Mouse (Mus musculus): ENCODE results near the gene Rhobtb1. TPM values are rescaled to one million over a fixed set of nuclear protein-coding genes. Genes with fewer than 3 reads are reported as not detected.

Gene Rhobtb1
- polyA plus RNA-seq, 1 experiment: 12.8 TPM

- peak overlapping the region; percentile 54; the same call in 1 of the 2 replicates for H3K27ac ChIP-seq (ENCODE audit: insufficient read depth, low read depth, low read length)
- H3K4me3 ChIP-seq (ENCODE audit: insufficient read depth, low read length): no peak overlapping the region
- TF ChIP-seq CTCF (IDR thresholded peaks at IDR 0.05; ENCODE audit: low read depth, low read length) (no peak), POLR2A (IDR thresholded peaks at IDR 0.05; ENCODE audit: borderline replicate concordance, low read depth, low read length) (no peak)
- H3K4me1 ChIP-seq (ENCODE audit: control insufficient read depth, insufficient read depth, low read length): peaks cover 13% of the 10 kb centered on the region
Measured at GRCm38 (mm10) chr10:69217127-69217690, 66.0 kb downstream of the Rhobtb1 start.

GRCm38 (mm10) chr10:69218458-69219288 lies 67.4 kb downstream of the Rhobtb1 start:
- no peak for TF ChIP-seq CTCF (IDR thresholded peaks at IDR 0.05; ENCODE audit: low read depth, low read length)
- no peak for TF ChIP-seq POLR2A (IDR thresholded peaks at IDR 0.05; ENCODE audit: borderline replicate concordance, low read depth, low read length)
- no peak overlapping the region for H3K4me3 ChIP-seq (ENCODE audit: insufficient read depth, low read length)
- H3K4me1 ChIP-seq (ENCODE audit: control insufficient read depth, insufficient read depth, low read length): peaks cover 16% of the 10 kb centered on the region
- no peak overlapping the region for H3K27ac ChIP-seq (ENCODE audit: insufficient read depth, low read depth, low read length)

- TF ChIP-seq CTCF (IDR thresholded peaks at IDR 0.05; ENCODE audit: low read depth, low read length) (no peak), POLR2A (IDR thresholded peaks at IDR 0.05; ENCODE audit: borderline replicate concordance, low read depth, low read length) (no peak)
- Histone ChIP-seq H3K4me3 (ENCODE audit: insufficient read depth, low read length) (no peak overlapping the region), H3K4me1 (ENCODE audit: control insufficient read depth, insufficient read depth, low read length) (peaks cover 12% of the 10 kb centered on the region), H3K27ac (ENCODE audit: insufficient read depth, low read depth, low read length) (no peak overlapping the region)
Measured at GRCm38 (mm10) chr10:69219289-69219626, 68.0 kb downstream of the Rhobtb1 start.

- H3K4me3 ChIP-seq (ENCODE audit: insufficient read depth, low read length): no peak overlapping the region
- TF ChIP-seq POLR2A (IDR thresholded peaks at IDR 0.05; ENCODE audit: borderline replicate concordance, low read depth, low read length): no peak
- TF ChIP-seq CTCF (IDR thresholded peaks at IDR 0.05; ENCODE audit: low read depth, low read length): no peak
- H3K27ac ChIP-seq (ENCODE audit: insufficient read depth, low read depth, low read length): no peak overlapping the region
- peaks cover 12% of the 10 kb centered on the region for H3K4me1 ChIP-seq (ENCODE audit: control insufficient read depth, insufficient read depth, low read length)
Measured at GRCm38 (mm10) chr10:69220296-69220695, 69.1 kb downstream of the Rhobtb1 start.

GRCm38 (mm10) chr10:69221148-69221547 lies 69.9 kb downstream of the Rhobtb1 start:
- Histone ChIP-seq H3K4me3 (ENCODE audit: insufficient read depth, low read length) (no peak overlapping the region), H3K4me1 (ENCODE audit: control insufficient read depth, insufficient read depth, low read length) (peaks cover 12% of the 10 kb centered on the region), H3K27ac (ENCODE audit: insufficient read depth, low read depth, low read length) (no peak overlapping the region)
- TF ChIP-seq CTCF (IDR thresholded peaks at IDR 0.05; ENCODE audit: low read depth, low read length) (no peak), POLR2A (IDR thresholded peaks at IDR 0.05; ENCODE audit: borderline replicate concordance, low read depth, low read length) (no peak)

- Histone ChIP-seq H3K4me1 (ENCODE audit: control insufficient read depth, insufficient read depth, low read length) (peaks cover 12% of the 10 kb centered on the region), H3K4me3 (ENCODE audit: insufficient read depth, low read length) (no peak overlapping the region), H3K27ac (ENCODE audit: insufficient read depth, low read depth, low read length) (no peak overlapping the region)
- no peak for TF ChIP-seq CTCF (IDR thresholded peaks at IDR 0.05; ENCODE audit: low read depth, low read length)
- TF ChIP-seq POLR2A (IDR thresholded peaks at IDR 0.05; ENCODE audit: borderline replicate concordance, low read depth, low read length): no peak
Measured at GRCm38 (mm10) chr10:69221955-69222354, 70.7 kb downstream of the Rhobtb1 start.

GRCm38 (mm10) chr10:69223232-69223631 lies 72.0 kb downstream of the Rhobtb1 start:
- no peak for TF ChIP-seq POLR2A (IDR thresholded peaks at IDR 0.05; ENCODE audit: borderline replicate concordance, low read depth, low read length)
- no peak for TF ChIP-seq CTCF (IDR thresholded peaks at IDR 0.05; ENCODE audit: low read depth, low read length)
- H3K27ac ChIP-seq (ENCODE audit: insufficient read depth, low read depth, low read length): no peak overlapping the region
- H3K4me3 ChIP-seq (ENCODE audit: insufficient read depth, low read length): no peak overlapping the region
- H3K4me1 ChIP-seq (ENCODE audit: control insufficient read depth, insufficient read depth, low read length): peaks cover 5% of the 10 kb centered on the region

- Histone ChIP-seq H3K4me3 (ENCODE audit: insufficient read depth, low read length) (no peak overlapping the region), H3K4me1 (ENCODE audit: control insufficient read depth, insufficient read depth, low read length) (peaks cover 5% of the 10 kb centered on the region), H3K27ac (ENCODE audit: insufficient read depth, low read depth, low read length) (no peak overlapping the region)
- TF ChIP-seq CTCF (IDR thresholded peaks at IDR 0.05; ENCODE audit: low read depth, low read length): no peak
- TF ChIP-seq POLR2A (IDR thresholded peaks at IDR 0.05; ENCODE audit: borderline replicate concordance, low read depth, low read length): no peak
Measured at GRCm38 (mm10) chr10:69224276-69224675, 73.0 kb downstream of the Rhobtb1 start.

- no peak overlapping the region for H3K4me3 ChIP-seq (ENCODE audit: insufficient read depth, low read length)
- H3K27ac ChIP-seq (ENCODE audit: insufficient read depth, low read depth, low read length): no peak overlapping the region
- peaks cover 5% of the 10 kb centered on the region for H3K4me1 ChIP-seq (ENCODE audit: control insufficient read depth, insufficient read depth, low read length)
- TF ChIP-seq POLR2A (IDR thresholded peaks at IDR 0.05; ENCODE audit: borderline replicate concordance, low read depth, low read length): no peak
- TF ChIP-seq CTCF (IDR thresholded peaks at IDR 0.05; ENCODE audit: low read depth, low read length): no peak
Measured at GRCm38 (mm10) chr10:69225471-69225870, 74.2 kb downstream of the Rhobtb1 start.

GRCm38 (mm10) chr10:69225951-69226350 lies 74.7 kb downstream of the Rhobtb1 start:
- TF ChIP-seq CTCF (IDR thresholded peaks at IDR 0.05; ENCODE audit: low read depth, low read length) (no peak), POLR2A (IDR thresholded peaks at IDR 0.05; ENCODE audit: borderline replicate concordance, low read depth, low read length) (no peak)
- Histone ChIP-seq H3K27ac (ENCODE audit: insufficient read depth, low read depth, low read length) (no peak overlapping the region), H3K4me1 (ENCODE audit: control insufficient read depth, insufficient read depth, low read length) (peaks cover 5% of the 10 kb centered on the region), H3K4me3 (ENCODE audit: insufficient read depth, low read length) (no peak overlapping the region)
